Mouse (Mus musculus) stomach, postnatal 0 days (tissue): ENCODE results near the gene Nupr1l. TPM values are rescaled to one million over a fixed set of nuclear protein-coding genes. Genes with fewer than 3 reads are reported as not detected.
A peak's percentile ranks its signal among the peaks of the same experiment; 100 is the strongest.
"Not testable (repeated sequence)": the region's sequence is repeated elsewhere in the genome, so short reads cannot be mapped to it uniquely, and the experiment has no call there.

Experiments
- ATAC-seq: fragments of 200-750 bp; cut with Nextera tagmentation; 2 replicates; pipeline ENCODE4 v1.8.0; 2017; ENCODE audit not compliant: low FRiP score, low TSS enrichment
- DNase-seq: peaks from one replicate; pipeline ENCODE4 v3.0.0-alpha.2; 2016; ENCODE audit warnings: low spot score
- H3K27ac ChIP-seq: fragments of 300-500 bp; sonication (generic); replicated peaks from 2 replicates; pipeline ENCODE4 v1.5.1; 2014; ENCODE audit warnings: mild to moderate bottlenecking, control low read depth
- H3K27me3 ChIP-seq: fragments of 300-500 bp; sonication (generic); 2 replicates; pipeline ENCODE4 v1.6.1; 2014; ENCODE audit warnings: low read length; ENCODE audit not compliant: control insufficient read depth, insufficient read depth
- H3K36me3 ChIP-seq: fragments of 300-500 bp; sonication (generic); 2 replicates; pipeline ENCODE4 v1.6.1; 2014; ENCODE audit warnings: low read length, mixed read lengths; ENCODE audit not compliant: control insufficient read depth, insufficient read depth
- H3K4me1 ChIP-seq: fragments of 300-500 bp; sonication (generic); replicated peaks from 2 replicates; pipeline ENCODE4 v1.6.1; 2014; ENCODE audit warnings: antibody characterized with exemption; ENCODE audit not compliant: control insufficient read depth, insufficient read depth
- H3K4me2 ChIP-seq: fragments of 300-500 bp; sonication (generic); replicated peaks from 2 replicates; pipeline ENCODE4 v1.6.1; 2014; ENCODE audit warnings: low read depth, mild to moderate bottlenecking, control low read depth, moderate library complexity
- H3K4me3 ChIP-seq: fragments of 300-500 bp; sonication (generic); 2 replicates; pipeline ENCODE4 v1.5.1; 2014; ENCODE audit warnings: low read depth, low read length, control low read depth
- H3K9ac ChIP-seq: fragments of 300-500 bp; sonication (generic); 2 replicates; pipeline ENCODE4 v1.6.1; 2014; ENCODE audit warnings: mild to moderate bottlenecking, low read length, control low read depth, mixed read lengths
- H3K9me3 ChIP-seq: fragments of 300-500 bp; sonication (generic); 2 replicates; pipeline ENCODE4 v1.6.1; 2016; ENCODE audit warnings: low read length; ENCODE audit not compliant: control insufficient read depth
- CTCF ChIP-seq: IDR thresholded peaks from 2 replicates; pipeline ENCODE4 v1.5.1; 2016; ENCODE audit warnings: antibody characterized with exemption, low read depth, mild to moderate bottlenecking, moderate library complexity
- EP300 ChIP-seq: optimal IDR thresholded peaks from 2 replicates; pipeline ENCODE3; 2016; ENCODE audit warnings: antibody characterized with exemption
- WGBS: fragments of 180-500 bp; shearing (Covaris S2); extraction: QIAGEN DNeasy Blood & Tissue Kit; methylation state at CpG from one replicate; pipeline ENCODE4 v1.1.7; 2014; 5-methylcytosine and 5-hydroxymethylcytosine counted together
- polyA plus RNA-seq: library from polyadenylated mRNA; unstranded; fragments of >200 nt; fragmentation: Nextera tagmentation; extraction: Ambion mirVana; gene quantifications from 2 replicates; pipeline ENCODE4 v1.2.1, GENCODE M21; 2015

Nupr1l gene
- polyA plus RNA-seq, 1 experiment from 2014 or later: 3.0 TPM

- no peak for DNase-seq
- WGBS: 25% methylated on average over 4 of the region's 4 CpGs
- no peaks in the 10 kb centered on the region for H3K36me3 ChIP-seq
- no peak for TF ChIP-seq CTCF
- ATAC-seq: no peak
- peak overlapping the region; percentile 95 for H3K4me2 ChIP-seq
- H3K27ac ChIP-seq: no peak overlapping the region
- H3K9me3 ChIP-seq: no peaks in the 10 kb centered on the region
- H3K9ac ChIP-seq: no peak overlapping the region
- no peaks in the 10 kb centered on the region for H3K27me3 ChIP-seq
- peak overlapping the region; percentile 58 for H3K4me3 ChIP-seq
- 0 out of 2 replicates have a peak, but pooled peaks cover 2% of the 10 kb centered on the region for H3K4me1 ChIP-seq
Measured at GRCm38 (mm10) chr5:129907775-129908174, 565 bp upstream of the Nupr1l start.

DNA sequence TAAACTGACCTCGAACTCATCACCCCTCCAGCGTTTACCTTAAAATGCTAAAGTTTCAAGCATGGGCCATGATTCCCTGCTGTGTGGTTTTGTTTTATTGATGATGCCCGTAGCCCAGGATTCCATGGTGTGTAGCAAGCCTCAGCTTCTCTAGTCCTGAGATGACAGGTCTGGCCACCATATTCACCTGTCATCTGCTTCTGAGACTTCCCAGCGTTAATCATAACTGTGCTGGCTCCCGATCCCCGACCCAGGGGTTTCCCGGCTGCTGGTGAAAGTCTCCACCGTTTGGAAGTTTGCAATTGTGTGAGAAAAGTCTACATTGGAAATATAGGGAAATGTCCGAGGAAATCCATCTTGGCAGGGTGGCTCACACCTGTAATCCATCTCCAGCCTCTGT lies 807 bp downstream of the Nupr1l start:
- H3K4me1 ChIP-seq: 0 out of 2 replicates have a peak, but pooled peaks cover 2% of the 10 kb centered on the region
- WGBS: 63% methylated on average over 9 of the region's 9 CpGs
- no peak for DNase-seq
- H3K4me2 ChIP-seq: peak overlapping the region; percentile 95
- ATAC-seq: no peak
- H3K9ac ChIP-seq: peak overlapping the region; percentile 74
- H3K4me3 ChIP-seq: peak overlapping the region; percentile 58
- H3K27me3 ChIP-seq: no peaks in the 10 kb centered on the region
- no peak for TF ChIP-seq EP300
- no peak for TF ChIP-seq CTCF
- H3K27ac ChIP-seq: no peak overlapping the region
- no peaks in the 10 kb centered on the region for H3K36me3 ChIP-seq
- no peaks in the 10 kb centered on the region for H3K9me3 ChIP-seq

GRCm38 (mm10) chr5:129909591-129909990 lies 1.3 kb downstream of the Nupr1l start:
- Histone ChIP-seq H3K27me3 (no peaks in the 10 kb centered on the region), H3K9me3 (no peaks in the 10 kb centered on the region), H3K36me3 (no peaks in the 10 kb centered on the region), H3K27ac (no peak overlapping the region), H3K4me3 (no peak overlapping the region), H3K9ac (no peak overlapping the region), H3K4me1 (0 out of 2 replicates have a peak, but pooled peaks cover 2% of the 10 kb centered on the region), H3K4me2 (no peak overlapping the region)
- no peak for DNase-seq
- WGBS: 75% methylated on average over 7 of the region's 7 CpGs
- no peak for TF ChIP-seq EP300
- TF ChIP-seq CTCF: no peak
- no peak for ATAC-seq

- Histone ChIP-seq H3K36me3 (no peaks in the 10 kb centered on the region), H3K9me3 (no peaks in the 10 kb centered on the region), H3K27ac (no peak overlapping the region), H3K4me1 (0 out of 2 replicates have a peak, but pooled peaks cover under 1% of the 10 kb centered on the region), H3K4me2 (no peak overlapping the region), H3K4me3 (no peak overlapping the region), H3K27me3 (no peaks in the 10 kb centered on the region), H3K9ac (no peak overlapping the region)
- WGBS: 18% methylated on average over 2 of the region's 2 CpGs
- DNase-seq (peak; percentile 37), ATAC-seq (0 out of 2 replicates have a peak, but pooled peaks have one; percentile 28)
- TF ChIP-seq EP300: no peak
- peak; percentile 74 for TF ChIP-seq CTCF
Measured at GRCm38 (mm10) chr5:129914024-129914423, 5.7 kb downstream of the Nupr1l start.

GRCm38 (mm10) chr5:129915491-129915890 lies 7.2 kb downstream of the Nupr1l start:
- DNase-seq, H3K9ac ChIP-seq, H3K27ac ChIP-seq, H3K9me3 ChIP-seq, H3K27me3 ChIP-seq, H3K4me2 ChIP-seq, H3K36me3 ChIP-seq, ATAC-seq, H3K4me1 ChIP-seq, H3K4me3 ChIP-seq: not testable (repeated sequence)
- 78% methylated on average over 11 of the region's 11 CpGs for WGBS

DNA sequence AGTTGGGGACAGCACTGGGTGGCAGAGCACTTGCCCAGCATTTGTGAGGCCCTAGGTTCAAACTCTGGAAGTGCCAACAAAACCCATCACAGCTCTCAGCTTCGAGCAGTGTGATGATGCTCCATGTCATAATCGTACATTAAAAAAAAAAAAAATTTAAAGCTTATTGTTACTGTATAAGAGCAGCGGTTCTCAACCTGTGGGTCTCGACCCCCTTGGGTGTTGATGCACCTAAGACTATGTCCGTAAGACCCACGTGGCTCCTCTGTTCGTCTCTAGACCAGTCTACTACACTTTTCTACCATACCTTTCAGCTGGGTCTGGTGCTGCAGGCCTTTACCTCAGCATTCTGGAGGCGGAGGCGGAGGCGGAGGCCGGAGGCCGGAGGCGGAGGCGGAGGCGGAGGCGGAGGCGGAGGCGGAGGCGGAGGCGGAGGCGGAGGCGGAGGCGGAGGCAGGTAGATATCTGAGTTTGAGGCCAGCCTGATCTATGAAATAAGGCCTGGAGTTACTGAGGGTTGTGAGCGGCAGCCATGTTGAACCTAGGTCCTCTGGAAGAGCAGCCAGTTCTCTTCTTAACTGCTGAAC lies 9.8 kb downstream of the Nupr1l start:
- no peak overlapping the region for H3K4me3 ChIP-seq
- ATAC-seq (no peak), DNase-seq (no peak)
- no peak overlapping the region for H3K4me2 ChIP-seq
- H3K27ac ChIP-seq: no peak overlapping the region
- no peaks in the 10 kb centered on the region for H3K4me1 ChIP-seq
- TF ChIP-seq CTCF: no peak
- H3K36me3 ChIP-seq: no peaks in the 10 kb centered on the region
- H3K27me3 ChIP-seq: no peaks in the 10 kb centered on the region
- H3K9ac ChIP-seq: no peak overlapping the region
- WGBS: 88% methylated on average over 23 of the region's 24 CpGs
- no peaks in the 10 kb centered on the region for H3K9me3 ChIP-seq
